Mouse (Mus musculus) limb, embryonic 13.5 days (tissue): Measurements from ENCODE around the gene Cep83. TPM values are rescaled to one million over a fixed set of nuclear protein-coding genes. Genes with fewer than 3 reads are reported as not detected.
"Not testable (repeated sequence)": the region's sequence is repeated elsewhere in the genome, so short reads cannot be mapped to it uniquely, and the experiment has no call there.

Experiments
- ATAC-seq: fragments of 200-750 bp; cut with Nextera tagmentation; 2 replicates; pipeline ENCODE4 v1.8.0; 2017; ENCODE audit warnings: low read depth, moderate number of reproducible peaks, moderate TSS enrichment; ENCODE audit not compliant: low FRiP score
- H3K27ac ChIP-seq: fragments of 300-500 bp; sonication (generic); 2 replicates; pipeline ENCODE4 v1.5.1; 2015; ENCODE audit warnings: inconsistent platforms, mild to moderate bottlenecking, moderate library complexity
- H3K27me3 ChIP-seq: fragments of 300-500 bp; sonication (generic); 2 replicates; pipeline ENCODE4 v1.6.1; 2015; ENCODE audit warnings: mild to moderate bottlenecking, inconsistent platforms
- H3K36me3 ChIP-seq: fragments of 300-500 bp; sonication (generic); 2 replicates; pipeline ENCODE4 v1.6.1; 2015; ENCODE audit warnings: inconsistent platforms, mild to moderate bottlenecking, moderate library complexity
- H3K4me1 ChIP-seq: fragments of 300-500 bp; sonication (generic); 2 replicates; pipeline ENCODE4 v1.6.1; 2015; ENCODE audit warnings: inconsistent platforms
- H3K4me2 ChIP-seq: fragments of 300-500 bp; sonication (generic); replicated peaks from 2 replicates; pipeline ENCODE4 v1.6.1; 2015; ENCODE audit warnings: inconsistent platforms, mild to moderate bottlenecking, moderate library complexity
- H3K4me3 ChIP-seq: fragments of 300-500 bp; sonication (generic); 2 replicates; pipeline ENCODE4 v1.5.1; 2015; ENCODE audit warnings: moderate library complexity, mild to moderate bottlenecking, inconsistent platforms
- H3K9ac ChIP-seq: fragments of 300-500 bp; sonication (generic); 2 replicates; pipeline ENCODE4 v1.6.1; 2015; ENCODE audit warnings: mild to moderate bottlenecking, inconsistent platforms
- H3K9me3 ChIP-seq: fragments of 300-500 bp; sonication (generic); 2 replicates; pipeline ENCODE4 v1.6.1; 2016; ENCODE audit warnings: inconsistent platforms
- WGBS: fragments of 180-500 bp; shearing (Covaris S2); methylation state at CpG from one replicate; pipeline ENCODE4 v1.1.7; 2015; 5-methylcytosine and 5-hydroxymethylcytosine counted together
- polyA plus RNA-seq: library from polyadenylated mRNA; unstranded; fragments of >200 nt; fragmentation: Nextera tagmentation; extraction: Ambion mirVana; gene quantifications from 2 replicates; pipeline ENCODE4 v1.2.1, GENCODE M21; 2015

The Cep83 gene
- polyA plus RNA-seq, 1 experiment from 2014 or later, result 22.6 TPM

DNA sequence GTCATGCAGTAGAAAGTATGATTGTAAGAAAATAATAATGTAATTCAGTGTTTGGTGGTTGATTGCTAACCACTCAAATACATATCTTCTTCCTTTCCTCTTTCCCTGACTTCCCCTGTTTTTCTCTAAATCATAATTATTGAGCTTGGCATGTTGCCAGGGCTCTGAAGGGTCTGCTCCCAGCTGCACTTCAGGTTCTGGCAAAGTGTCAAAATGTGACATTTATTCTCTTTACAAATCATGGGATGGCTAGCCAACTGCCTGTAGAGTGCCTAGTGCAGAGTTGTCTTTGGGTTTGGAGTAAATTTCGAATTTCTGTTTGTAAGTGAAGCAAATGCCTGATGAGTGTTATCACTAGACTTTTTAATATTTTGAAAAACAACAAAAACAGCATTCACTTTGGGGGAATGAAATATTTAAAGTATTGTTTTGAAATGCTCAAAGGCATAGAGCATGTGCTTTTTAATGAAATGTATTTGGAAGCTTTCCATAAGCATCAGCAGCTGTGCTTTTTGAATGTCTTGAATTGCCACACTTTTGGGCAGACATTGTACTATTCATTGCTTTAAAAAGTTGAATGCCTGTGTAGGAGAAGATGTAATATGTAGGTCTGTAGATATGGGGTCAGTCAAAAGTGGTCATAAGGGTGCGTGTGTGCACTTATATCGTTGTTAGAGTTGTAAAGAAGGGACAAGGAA lies 21.3 kb downstream of the Cep83 start:
- no peak overlapping the region for H3K4me3 ChIP-seq
- no peaks in the 10 kb centered on the region for H3K9me3 ChIP-seq
- no peak for ATAC-seq
- no peaks in the 10 kb centered on the region for H3K27me3 ChIP-seq
- H3K27ac ChIP-seq, result no peak overlapping the region
- whole genome bisulfite sequencing, result 79% methylated on average over 3 of the region's 3 CpGs
- H3K4me2 ChIP-seq, result no peak overlapping the region
- no peaks in the 10 kb centered on the region for H3K36me3 ChIP-seq
- H3K4me1 ChIP-seq, result peaks cover 6% of the 10 kb centered on the region
- H3K9ac ChIP-seq, result no peak overlapping the region

- H3K4me2 ChIP-seq, result no peak overlapping the region
Measured at GRCm38 (mm10) chr10:94710320-94710695, 21.9 kb downstream of the Cep83 start.

DNA sequence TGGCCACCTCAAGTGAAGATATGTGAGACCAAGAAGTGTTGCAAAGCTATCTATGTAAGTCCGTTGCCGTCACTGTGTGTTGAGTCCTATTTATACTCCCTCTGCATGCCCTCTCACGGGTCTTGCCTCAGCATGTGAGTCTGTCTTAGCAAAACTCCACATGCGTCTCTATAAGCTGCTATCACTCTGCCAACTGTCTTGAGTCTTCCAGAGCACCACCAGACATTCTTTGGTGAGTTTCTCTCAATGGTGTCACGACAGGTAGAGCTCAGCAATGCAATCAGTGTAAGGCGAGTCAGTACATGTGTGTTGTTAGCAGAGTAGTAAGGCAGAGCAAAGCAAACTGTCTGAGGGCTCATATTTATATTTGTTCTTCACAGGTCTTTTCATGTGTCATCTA lies 31.8 kb downstream of the Cep83 start:
- WGBS, result 86% methylated on average over 6 of the region's 6 CpGs
- Histone ChIP-seq H3K27ac (no peak overlapping the region), H3K36me3 (peaks cover 14% of the 10 kb centered on the region), H3K4me1 (no peaks in the 10 kb centered on the region; the same call in 1 of the 2 replicates), H3K9me3 (no peaks in the 10 kb centered on the region), H3K4me3 (no peak overlapping the region), H3K27me3 (no peaks in the 10 kb centered on the region), H3K4me2 (no peak overlapping the region), H3K9ac (no peak overlapping the region)
- no peak for ATAC-seq

More at GRCm38 (mm10) chr10:94710320-94710695, 21.9 kb downstream of the Cep83 start:
- Histone ChIP-seq H3K27ac (no peak overlapping the region), H3K9ac (no peak overlapping the region), H3K27me3 (no peaks in the 10 kb centered on the region), H3K4me3 (no peak overlapping the region), H3K4me1 (peaks cover 6% of the 10 kb centered on the region), H3K36me3 (no peaks in the 10 kb centered on the region), H3K9me3 (no peaks in the 10 kb centered on the region)
- ATAC-seq, result no peak
- WGBS, result 88% methylated on average over 2 of the region's 2 CpGs

- WGBS, result 88% methylated on average over 2 of the region's 2 CpGs
- ATAC-seq, H3K36me3 ChIP-seq, H3K4me2 ChIP-seq, H3K27me3 ChIP-seq, H3K9me3 ChIP-seq, H3K27ac ChIP-seq, H3K9ac ChIP-seq, H3K4me1 ChIP-seq, H3K4me3 ChIP-seq: not testable (repeated sequence)
Measured at GRCm38 (mm10) chr10:94728053-94728452, 39.6 kb downstream of the Cep83 start.

- H3K9ac ChIP-seq, result no peak overlapping the region
- ATAC-seq, result no peak
- no peak overlapping the region for H3K4me2 ChIP-seq
- no peaks in the 10 kb centered on the region for H3K9me3 ChIP-seq
- H3K4me1 ChIP-seq, result no peaks in the 10 kb centered on the region
- H3K27me3 ChIP-seq, result no peaks in the 10 kb centered on the region
- WGBS, result 97% methylated on average over 3 of the region's 3 CpGs
- H3K4me3 ChIP-seq, result no peak overlapping the region
- H3K27ac ChIP-seq, result no peak overlapping the region
- H3K36me3 ChIP-seq, result peaks cover 3% of the 10 kb centered on the region; the same call in 1 of the 2 replicates
Measured at GRCm38 (mm10) chr10:94730445-94730844, 42.0 kb downstream of the Cep83 start.

GRCm38 (mm10) chr10:94734829-94735228 lies 46.4 kb downstream of the Cep83 start:
- H3K4me3 ChIP-seq, result no peak overlapping the region
- no peak overlapping the region for H3K27ac ChIP-seq
- no peak overlapping the region for H3K9ac ChIP-seq
- no peak for ATAC-seq
- no peak overlapping the region for H3K4me2 ChIP-seq
- H3K27me3 ChIP-seq, result no peaks in the 10 kb centered on the region
- no peaks in the 10 kb centered on the region for H3K36me3 ChIP-seq
- no peaks in the 10 kb centered on the region for H3K9me3 ChIP-seq
- 98% methylated on average over 3 of the region's 3 CpGs for WGBS
- peaks cover 7% of the 10 kb centered on the region for H3K4me1 ChIP-seq

DNA sequence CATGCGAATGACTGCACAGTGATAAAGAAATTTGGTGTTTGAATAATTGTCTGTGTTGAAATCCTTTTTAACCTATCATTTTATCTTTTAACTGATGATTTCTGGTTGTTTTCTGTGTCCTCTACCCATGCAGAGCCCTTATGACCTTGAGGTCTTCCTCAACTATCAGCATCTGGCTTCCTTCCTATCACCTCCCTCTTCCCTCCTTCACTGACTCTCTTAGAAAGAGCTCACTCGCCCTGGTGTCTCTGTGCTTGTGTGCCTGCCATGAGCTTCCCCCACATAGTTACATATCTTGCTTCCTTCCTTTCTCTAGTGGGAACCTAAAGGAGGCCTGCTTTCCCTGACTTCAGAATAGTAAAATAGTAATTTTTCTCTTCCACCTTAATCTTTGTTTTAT lies 51.8 kb downstream of the Cep83 start:
- Histone ChIP-seq H3K4me2 (no peak overlapping the region), H3K27ac (no peak overlapping the region), H3K9me3 (no peaks in the 10 kb centered on the region), H3K4me1 (peaks cover 7% of the 10 kb centered on the region), H3K4me3 (no peak overlapping the region), H3K36me3 (peaks cover 4% of the 10 kb centered on the region; the same call in 1 of the 2 replicates), H3K27me3 (no peaks in the 10 kb centered on the region), H3K9ac (no peak overlapping the region)
- ATAC-seq, result no peak
- 74% methylated on average over 2 of the region's 2 CpGs for WGBS

DNA sequence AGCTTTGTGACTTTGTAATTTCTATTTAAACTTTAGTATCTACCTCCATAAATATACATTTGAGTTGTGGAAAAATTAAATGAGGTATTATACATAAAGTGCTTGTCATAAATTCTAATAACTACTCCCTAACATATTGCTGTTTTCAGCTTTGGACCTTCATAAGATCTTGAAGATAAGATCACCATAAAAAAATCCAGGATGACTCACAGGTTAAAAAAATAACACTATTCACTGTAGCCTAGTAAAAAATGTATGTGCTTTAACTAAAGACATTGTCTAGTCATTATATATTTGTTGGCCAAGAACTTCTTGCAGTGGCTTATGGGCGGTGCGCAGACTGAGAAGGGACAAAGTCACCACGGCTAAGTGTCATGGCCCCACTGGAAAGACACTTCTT lies 53.0 kb downstream of the Cep83 start:
- Histone ChIP-seq H3K4me2 (no peak overlapping the region), H3K27ac (no peak overlapping the region), H3K36me3 (peaks cover 4% of the 10 kb centered on the region; the same call in 1 of the 2 replicates), H3K27me3 (no peaks in the 10 kb centered on the region), H3K4me3 (no peak overlapping the region), H3K4me1 (peaks cover 7% of the 10 kb centered on the region), H3K9me3 (no peaks in the 10 kb centered on the region), H3K9ac (no peak overlapping the region)
- WGBS, result 95% methylated on average over 3 of the region's 3 CpGs
- ATAC-seq, result no peak

- WGBS, result 60% methylated on average over 2 of the region's 2 CpGs
- peaks cover 10% of the 10 kb centered on the region for H3K36me3 ChIP-seq
- H3K4me3 ChIP-seq, result no peak overlapping the region
- ATAC-seq, result no peak
- H3K27me3 ChIP-seq, result no peaks in the 10 kb centered on the region
- no peak overlapping the region for H3K9ac ChIP-seq
- no peak overlapping the region for H3K4me2 ChIP-seq
- no peaks in the 10 kb centered on the region for H3K4me1 ChIP-seq
- H3K27ac ChIP-seq, result no peak overlapping the region
- H3K9me3 ChIP-seq, result no peaks in the 10 kb centered on the region
Measured at GRCm38 (mm10) chr10:94747011-94747410, 58.6 kb downstream of the Cep83 start.

GRCm38 (mm10) chr10:94771496-94771895 lies 83.0 kb downstream of the Cep83 start:
- Histone ChIP-seq H3K27me3 (no peaks in the 10 kb centered on the region), H3K36me3 (peaks cover 9% of the 10 kb centered on the region; the same call in 1 of the 2 replicates), H3K9ac (no peak overlapping the region), H3K4me2 (no peak overlapping the region), H3K4me3 (no peak overlapping the region), H3K9me3 (no peaks in the 10 kb centered on the region), H3K27ac (no peak overlapping the region), H3K4me1 (peaks cover 6% of the 10 kb centered on the region; the same call in 1 of the 2 replicates)
- ATAC-seq, result no peak
- 63% methylated on average over 3 of the region's 3 CpGs for WGBS

DNA sequence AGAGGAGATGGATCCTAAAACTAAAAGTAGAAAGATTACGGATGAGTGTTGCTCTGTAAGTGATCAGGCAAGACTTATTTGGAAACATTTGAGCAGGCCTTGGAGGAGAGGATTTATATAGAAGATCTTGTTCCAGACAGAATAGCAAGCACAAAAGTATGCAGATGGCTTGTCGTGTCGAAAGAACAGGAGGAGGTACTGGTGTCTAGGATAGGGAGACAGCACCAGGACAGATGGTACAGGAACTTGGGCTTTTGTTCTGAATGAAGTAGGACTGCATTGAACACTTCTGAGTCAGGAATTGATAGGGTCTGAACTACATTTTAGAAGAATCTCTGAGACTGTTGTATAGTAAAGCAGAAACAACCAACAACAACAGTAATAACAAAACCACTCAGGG lies 89.1 kb downstream of the Cep83 start:
- WGBS, result 91% methylated on average over 3 of the region's 3 CpGs
- H3K9ac ChIP-seq, result no peak overlapping the region
- H3K9me3 ChIP-seq, result no peaks in the 10 kb centered on the region
- H3K27me3 ChIP-seq, result no peaks in the 10 kb centered on the region
- no peak overlapping the region for H3K4me2 ChIP-seq
- H3K4me1 ChIP-seq, result peaks cover 6% of the 10 kb centered on the region; the same call in 1 of the 2 replicates
- no peak overlapping the region for H3K27ac ChIP-seq
- ATAC-seq, result no peak
- H3K36me3 ChIP-seq, result peaks cover 14% of the 10 kb centered on the region
- no peak overlapping the region for H3K4me3 ChIP-seq

DNA sequence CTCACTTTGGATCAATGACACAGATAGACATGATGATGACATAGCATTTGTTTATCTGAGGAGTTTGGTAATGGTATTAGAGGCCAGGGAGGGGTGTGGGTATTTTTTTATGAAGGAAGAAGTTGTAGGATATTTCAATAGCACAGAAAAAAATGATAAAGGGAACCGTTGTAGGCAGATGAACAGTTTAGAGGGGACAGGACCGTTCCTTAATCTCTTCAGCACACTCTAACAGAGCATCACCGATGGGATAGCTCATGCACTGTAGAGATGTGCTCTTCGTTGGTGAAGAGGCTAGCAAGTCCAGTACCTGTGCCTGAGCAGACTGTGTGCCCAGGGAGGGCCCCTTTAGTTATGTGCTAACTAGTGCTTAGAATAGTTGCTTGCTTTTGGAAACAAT lies 90.9 kb downstream of the Cep83 start:
- Histone ChIP-seq H3K27ac (no peak overlapping the region), H3K9me3 (no peaks in the 10 kb centered on the region), H3K4me3 (no peak overlapping the region), H3K27me3 (no peaks in the 10 kb centered on the region), H3K4me2 (no peak overlapping the region), H3K36me3 (peaks cover 14% of the 10 kb centered on the region), H3K9ac (no peak overlapping the region), H3K4me1 (no peaks in the 10 kb centered on the region)
- ATAC-seq, result no peak
- WGBS, result 94% methylated on average over 4 of the region's 4 CpGs
